Mouse (Mus musculus): ENCODE measurements around the gene Itgb5. TPM values are rescaled to one million over a fixed set of nuclear protein-coding genes. Genes with fewer than 3 reads are reported as not detected.

Itgb5 gene
- total and polyA plus RNA-seq, 3 experiments: 0.27 to 0.58 TPM; not detected in 1

GRCm38 (mm10) chr16:33887981-33888380 lies 58.5 kb downstream of the Itgb5 start:
- TF ChIP-seq MEF2A (IDR thresholded peaks at IDR 0.05; ENCODE audit: extremely low read depth, insufficient replicate concordance, low read depth, low read length, poor library complexity, severe bottlenecking) (no peak), MXI1 (IDR thresholded peaks at IDR 0.05; ENCODE audit: low read depth, low read length) (no peak), ETS1 (IDR thresholded peaks at IDR 0.05; ENCODE audit: low read depth, low read length) (no peak), E2F4 (IDR thresholded peaks at IDR 0.05; ENCODE audit: borderline replicate concordance, low read depth, low read length) (no peak), ELF1 (IDR thresholded peaks at IDR 0.05; ENCODE audit: low read depth, low read length) (no peak), CTCF (IDR thresholded peaks at IDR 0.05 in 2 of 3, conservative IDR thresholded peaks at IDR 0.05 in 1 of 3; ENCODE audit: control insufficient read depth in 1 of 3, insufficient read depth in 1 of 3, low read depth in 2 of 3, low read length in 3 of 3, poor library complexity in 1 of 3, severe bottlenecking in 1 of 3) (no peak), USF2 (IDR thresholded peaks at IDR 0.05; ENCODE audit: borderline replicate concordance in 1 of 2, insufficient read depth in 1 of 2, low read depth in 1 of 2, low read length in 2 of 2) (no peak), ZC3H11A (IDR thresholded peaks at IDR 0.05; ENCODE audit: low read depth, low read length) (no peak), GABPA (IDR thresholded peaks at IDR 0.05; ENCODE audit: low read depth, low read length) (no peak), CHD1 (IDR thresholded peaks at IDR 0.05; ENCODE audit: low read depth, low read length) (no peak), ZKSCAN1 (IDR thresholded peaks at IDR 0.05; ENCODE audit: low read depth, low read length) (no peak), MAZ (IDR thresholded peaks at IDR 0.05; ENCODE audit: low read depth, low read length) (no peak), ZNF384 (IDR thresholded peaks at IDR 0.05; ENCODE audit: low read depth, low read length) (no peak), TAL1 (IDR thresholded peaks at IDR 0.05; ENCODE audit: low read length) (no peak), JUND (IDR thresholded peaks at IDR 0.05; ENCODE audit: low read depth, low read length) (no peak), BHLHE40 (IDR thresholded peaks at IDR 0.05; ENCODE audit: borderline replicate concordance, low read depth, low read length) (no peak), ZMIZ1 (IDR thresholded peaks at IDR 0.05; ENCODE audit: low read depth, low read length) (no peak)
- Histone ChIP-seq H3K79me2 (ENCODE audit: control insufficient read depth, insufficient read depth, low read length, poor library complexity) (no peaks in the 10 kb centered on the region), H3K9me3 (replicated peaks; ENCODE audit: insufficient read depth, low read length) (no peaks in the 10 kb centered on the region), H3K27me3 (ENCODE audit: control insufficient read depth in 1 of 2, insufficient read depth in 2 of 2, low read length in 2 of 2) (0 out of 4 replicates have a peak, but pooled peaks cover 2 to 4% of the 10 kb centered on the region in 2 experiments), H3K36me3 (ENCODE audit: control insufficient read depth in 1 of 2, insufficient read depth in 2 of 2, low read length in 2 of 2) (peaks cover 0 to 6% of the 10 kb centered on the region in 2 experiments; a peak in 2 of 4 replicates), H3K4me1 (ENCODE audit: control insufficient read depth in 1 of 2, insufficient read depth in 2 of 2, low read length in 2 of 2) (peaks cover 0 to 10% of the 10 kb centered on the region in 2 experiments; a peak in 3 of 4 replicates), H3K27ac (ENCODE audit: control insufficient read depth, low read depth, low read length) (no peak overlapping the region), H3K4me3 (ENCODE audit: control insufficient read depth in 1 of 2, insufficient read depth in 1 of 2, low read depth in 2 of 2, low read length in 2 of 2) (no peak overlapping the region), H3K9ac (ENCODE audit: control insufficient read depth, low read depth, low read length, poor library complexity, severe bottlenecking) (no peak overlapping the region)
- no peak for DNase-seq (ENCODE audit: low read depth, low spot score)

DNA sequence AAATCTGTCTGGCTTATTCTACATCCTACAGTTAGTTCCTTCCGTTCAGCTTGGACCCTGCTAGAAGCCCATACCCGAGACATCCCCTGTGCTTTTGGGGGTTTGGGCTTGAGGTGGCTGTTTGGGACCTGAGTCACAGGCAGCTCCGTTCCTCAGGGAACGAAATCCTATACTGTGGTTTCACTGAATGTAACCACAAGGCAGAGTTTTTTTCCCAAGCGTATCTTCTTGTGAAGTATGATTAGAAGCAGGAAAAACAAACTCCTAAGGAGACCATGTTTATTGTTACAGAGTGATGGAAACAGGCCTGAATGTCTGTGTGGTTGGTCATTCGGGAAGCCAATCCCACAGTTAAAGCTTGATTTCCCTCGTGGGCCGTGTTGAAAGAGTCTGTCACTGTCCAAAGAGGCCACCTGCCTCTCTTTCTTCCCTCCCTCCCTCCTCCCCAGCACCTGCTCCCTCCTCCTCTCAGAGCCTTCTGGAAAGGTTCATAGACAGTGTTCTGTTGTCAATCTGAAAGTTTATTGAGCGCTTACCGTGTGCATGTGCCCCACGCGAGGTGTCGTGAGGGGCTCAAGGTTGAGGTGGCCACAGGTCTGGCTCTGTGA lies 59.6 kb downstream of the Itgb5 start:
- Histone ChIP-seq H3K4me1 (ENCODE audit: control insufficient read depth in 1 of 2, insufficient read depth in 2 of 2, low read length in 2 of 2) (peaks cover 0 to 10% of the 10 kb centered on the region in 2 experiments; a peak in 3 of 4 replicates), H3K27me3 (ENCODE audit: control insufficient read depth in 1 of 2, insufficient read depth in 2 of 2, low read length in 2 of 2) (0 out of 4 replicates have a peak, but pooled peaks cover 1 to 2% of the 10 kb centered on the region in 2 experiments), H3K4me3 (ENCODE audit: control insufficient read depth in 1 of 2, insufficient read depth in 1 of 2, low read depth in 2 of 2, low read length in 2 of 2) (no peak overlapping the region), H3K79me2 (ENCODE audit: control insufficient read depth, insufficient read depth, low read length, poor library complexity) (no peaks in the 10 kb centered on the region), H3K36me3 (ENCODE audit: control insufficient read depth in 1 of 2, insufficient read depth in 2 of 2, low read length in 2 of 2) (peaks cover 0 to 6% of the 10 kb centered on the region in 2 experiments; a peak in 2 of 4 replicates), H3K9ac (ENCODE audit: control insufficient read depth, low read depth, low read length, poor library complexity, severe bottlenecking) (no peak overlapping the region), H3K9me3 (replicated peaks; ENCODE audit: insufficient read depth, low read length) (no peaks in the 10 kb centered on the region), H3K27ac (ENCODE audit: control insufficient read depth, low read depth, low read length) (no peak overlapping the region)
- TF ChIP-seq POLR2A (IDR thresholded peaks at IDR 0.05; ENCODE audit: control insufficient read depth in 1 of 2, insufficient read depth in 1 of 2, low read depth in 1 of 2, low read length in 2 of 2, poor library complexity in 1 of 2): no peak
- DNase-seq (ENCODE audit: low read depth, low spot score): no peak
